Mouse (Mus musculus) heart, postnatal 0 days (tissue): ENCODE measurements at regions not wholly inside any gene's neighbourhood (a gene's known extent, or its start where the extent isn't known, plus 50 kb on each side); places are given as distances from the start of the nearest gene placed in this dataset.

ENCODE experiments used
- ATAC-seq: fragments of 200-750 bp; cut with Nextera tagmentation; 2 replicates; pipeline ENCODE4 v1.8.0; 2017; ENCODE audit warnings: low read depth, moderate number of reproducible peaks, moderate library complexity; ENCODE audit not compliant: insufficient read depth
- DNase-seq: peaks from one replicate; pipeline ENCODE4 v3.0.0-alpha.2; 2016; ENCODE audit warnings: low spot score
- H3K27ac ChIP-seq: fragments of 300-500 bp; sonication (generic); 2 replicates; pipeline ENCODE4 v1.5.1; 2014; ENCODE audit warnings: low read depth, mild to moderate bottlenecking
- H3K27me3 ChIP-seq: fragments of 300-500 bp; sonication (generic); 2 replicates; pipeline ENCODE4 v1.6.1; 2014; ENCODE audit warnings: low read length, mixed read lengths; ENCODE audit not compliant: control insufficient read depth, insufficient read depth
- H3K36me3 ChIP-seq: fragments of 300-500 bp; sonication (generic); replicated peaks from 2 replicates; pipeline ENCODE4 v1.6.1; 2014; ENCODE audit warnings: low read length, mixed read lengths; ENCODE audit not compliant: control insufficient read depth, insufficient read depth
- H3K4me1 ChIP-seq: fragments of 300-500 bp; sonication (generic); 2 replicates; pipeline ENCODE4 v1.6.1; 2014; ENCODE audit warnings: antibody characterized with exemption; ENCODE audit not compliant: control insufficient read depth, insufficient read depth
- H3K4me2 ChIP-seq: fragments of 300-500 bp; sonication (generic); 2 replicates; pipeline ENCODE4 v1.6.1; 2014; ENCODE audit warnings: low read depth, mild to moderate bottlenecking, low read length, moderate library complexity
- H3K4me3 ChIP-seq: fragments of 300-500 bp; sonication (generic); 2 replicates; pipeline ENCODE4 v1.5.1; 2014; ENCODE audit warnings: low read depth, low read length
- H3K9ac ChIP-seq: fragments of 300-500 bp; sonication (generic); replicated peaks from 2 replicates; pipeline ENCODE4 v1.6.1; 2014; ENCODE audit warnings: low read depth, low read length, mixed read lengths
- H3K9me3 ChIP-seq: fragments of 300-500 bp; sonication (generic); replicated peaks from 2 replicates; pipeline ENCODE4 v1.6.1; 2016; ENCODE audit warnings: low read length; ENCODE audit not compliant: control insufficient read depth
- CTCF ChIP-seq: IDR thresholded peaks from 2 replicates; pipeline ENCODE4 v1.5.1; 2016; ENCODE audit warnings: antibody characterized with exemption, control low read depth, low read depth
- EP300 ChIP-seq: IDR thresholded peaks from 2 replicates; pipeline ENCODE4 v1.6.1; 2016; ENCODE audit warnings: antibody characterized with exemption, low read depth
- WGBS: fragments of 180-500 bp; shearing (Covaris S2); extraction: QIAGEN DNeasy Blood & Tissue Kit; methylation state at CpG from one replicate; pipeline ENCODE4 v1.1.7; 2014; 5-methylcytosine and 5-hydroxymethylcytosine counted together

DNA sequence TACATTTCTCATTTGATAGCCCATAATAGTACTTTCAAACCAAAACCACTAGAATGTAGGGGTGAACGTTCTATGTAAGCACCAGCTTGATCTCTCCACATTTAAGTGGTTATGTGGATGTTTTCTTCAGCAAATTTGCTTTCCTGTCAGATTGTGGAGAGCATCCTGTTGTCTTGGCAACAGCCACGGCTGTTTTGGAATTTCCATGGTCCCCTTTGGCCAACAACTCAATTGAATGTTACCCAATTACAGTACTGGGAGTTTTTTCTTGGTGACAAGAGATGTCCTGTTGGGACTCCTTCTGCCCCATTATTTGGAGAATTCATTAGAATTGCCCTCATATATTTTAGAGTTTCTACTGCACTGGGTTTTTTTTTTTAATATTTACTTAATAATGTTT is 503.2 kb downstream of the Ndufa4 start:
- ATAC-seq (no peak), DNase-seq (no peak)
- 37% methylated on average over 2 of the region's 2 CpGs for WGBS
- Histone ChIP-seq H3K4me2 (no peak overlapping the region), H3K4me3 (no peak overlapping the region), H3K4me1 (no peaks in the 10 kb centered on the region), H3K27ac (no peak overlapping the region), H3K36me3 (no peaks in the 10 kb centered on the region), H3K9ac (no peak overlapping the region), H3K9me3 (no peaks in the 10 kb centered on the region), H3K27me3 (no peaks in the 10 kb centered on the region)
- no peak for TF ChIP-seq EP300
- TF ChIP-seq CTCF, result no peak

DNA sequence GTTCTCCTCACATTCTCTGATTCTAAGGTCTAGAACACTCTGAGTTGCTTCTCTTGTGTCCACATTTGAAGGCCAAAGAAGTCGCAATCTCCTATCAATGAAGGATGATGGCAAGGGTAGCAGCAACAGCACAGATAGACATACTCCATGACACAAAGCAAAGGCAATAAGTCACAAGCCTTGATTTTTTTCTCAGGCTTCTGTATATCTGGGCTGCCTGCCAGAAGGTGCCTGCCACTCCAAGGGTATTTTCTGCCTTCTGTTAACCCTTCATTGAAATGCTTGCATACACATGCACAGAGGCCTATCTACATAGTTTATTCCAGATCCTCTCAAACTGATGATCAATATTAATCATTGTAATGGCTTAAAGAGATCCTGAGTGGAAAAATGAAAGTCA is 548.2 kb downstream of the Ndufa4 start:
- no peak for ATAC-seq
- no peak overlapping the region for H3K27ac ChIP-seq
- TF ChIP-seq EP300 (no peak), CTCF (no peak)
- no peak overlapping the region for H3K4me2 ChIP-seq
- H3K27me3 ChIP-seq, result no peaks in the 10 kb centered on the region
- no peak overlapping the region for H3K9ac ChIP-seq
- no peak for DNase-seq
- no peaks in the 10 kb centered on the region for H3K4me1 ChIP-seq
- no peaks in the 10 kb centered on the region for H3K9me3 ChIP-seq
- no peaks in the 10 kb centered on the region for H3K36me3 ChIP-seq
- 30% methylated on average over 1 of the region's 1 CpGs for WGBS
- H3K4me3 ChIP-seq, result no peak overlapping the region

DNA sequence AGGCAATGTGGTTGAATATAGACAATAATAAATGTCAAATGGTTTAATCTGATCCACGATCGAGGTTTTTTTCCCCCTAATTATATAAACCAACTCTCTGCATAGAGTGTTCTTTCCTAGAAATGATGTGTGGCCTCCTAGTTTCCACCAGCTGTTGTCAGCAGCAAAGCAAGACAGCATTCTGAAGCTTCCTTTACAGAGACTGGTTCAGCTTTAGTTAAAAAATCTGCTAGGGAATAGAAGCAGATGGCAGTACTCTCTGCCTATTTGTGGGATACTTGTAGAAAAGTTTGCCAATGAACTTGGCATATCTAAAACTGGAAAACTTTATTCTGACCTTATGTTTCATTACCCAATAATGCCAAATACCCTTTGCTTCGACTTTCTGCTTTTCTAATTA is 553.7 kb downstream of the Ndufa4 start:
- DNase-seq, result no peak
- Histone ChIP-seq H3K4me2 (no peak overlapping the region), H3K27me3 (no peaks in the 10 kb centered on the region), H3K36me3 (no peaks in the 10 kb centered on the region), H3K27ac (no peak overlapping the region), H3K4me3 (no peak overlapping the region), H3K9ac (no peak overlapping the region), H3K9me3 (no peaks in the 10 kb centered on the region), H3K4me1 (no peaks in the 10 kb centered on the region)
- TF ChIP-seq EP300 (no peak), CTCF (no peak)
- WGBS, result 71% methylated on average over 3 of the region's 3 CpGs
- no peak for ATAC-seq

DNA sequence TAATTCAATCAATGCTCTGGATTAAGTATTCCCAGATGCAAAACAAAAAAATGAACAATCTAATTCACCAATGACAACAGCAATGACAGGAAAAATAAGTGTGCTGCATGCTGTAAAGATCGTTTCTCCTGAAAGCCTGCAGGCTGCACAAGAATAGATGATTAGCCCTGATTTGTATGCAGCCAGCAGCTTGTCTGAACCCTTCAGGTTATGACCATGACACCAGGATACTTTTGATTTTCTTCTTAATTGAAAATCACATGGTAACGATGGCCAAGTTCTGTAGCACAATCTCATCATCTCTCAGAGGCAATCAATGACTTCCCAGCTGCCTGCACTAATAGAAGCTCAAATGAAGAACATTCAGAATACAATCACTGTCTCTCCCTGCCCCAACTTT is 573.2 kb downstream of the Ndufa4 start:
- Histone ChIP-seq H3K9me3 (no peaks in the 10 kb centered on the region), H3K36me3 (no peaks in the 10 kb centered on the region), H3K27me3 (no peaks in the 10 kb centered on the region), H3K4me3 (no peak overlapping the region), H3K4me2 (no peak overlapping the region), H3K27ac (no peak overlapping the region), H3K4me1 (no peaks in the 10 kb centered on the region), H3K9ac (no peak overlapping the region)
- ATAC-seq (no peak), DNase-seq (no peak)
- TF ChIP-seq CTCF (no peak), EP300 (no peak)
- 72% methylated on average over 2 of the region's 2 CpGs for WGBS

DNA sequence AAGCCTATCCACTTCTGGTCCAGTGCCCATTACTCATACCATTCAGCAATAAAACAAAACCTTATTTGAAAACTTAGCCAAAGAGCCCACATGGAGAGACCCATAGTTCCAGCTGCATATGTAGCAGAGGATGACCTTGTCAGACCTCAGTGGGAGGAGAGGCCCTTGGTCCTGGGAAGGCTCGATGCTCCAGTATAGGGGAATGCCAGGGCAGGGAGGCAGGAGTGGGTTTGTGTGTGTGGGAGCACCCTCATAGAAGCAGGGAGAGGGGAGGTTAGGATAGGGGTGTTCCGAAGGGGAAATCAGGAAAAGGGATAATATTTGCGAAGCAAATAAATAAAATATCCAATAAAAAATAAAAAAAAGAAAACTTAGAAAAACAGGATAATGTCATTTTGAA is 593.6 kb downstream of the Ndufa4 start:
- H3K36me3 ChIP-seq, result no peaks in the 10 kb centered on the region
- H3K9me3 ChIP-seq, result no peaks in the 10 kb centered on the region
- H3K27ac ChIP-seq, result no peak overlapping the region
- ATAC-seq, result no peak
- no peaks in the 10 kb centered on the region for H3K27me3 ChIP-seq
- H3K4me2 ChIP-seq, result no peak overlapping the region
- H3K9ac ChIP-seq, result no peak overlapping the region
- DNase-seq, result no peak
- no peak for TF ChIP-seq EP300
- TF ChIP-seq CTCF, result no peak
- 58% methylated on average over 3 of the region's 3 CpGs for WGBS
- no peaks in the 10 kb centered on the region for H3K4me1 ChIP-seq
- no peak overlapping the region for H3K4me3 ChIP-seq

DNA sequence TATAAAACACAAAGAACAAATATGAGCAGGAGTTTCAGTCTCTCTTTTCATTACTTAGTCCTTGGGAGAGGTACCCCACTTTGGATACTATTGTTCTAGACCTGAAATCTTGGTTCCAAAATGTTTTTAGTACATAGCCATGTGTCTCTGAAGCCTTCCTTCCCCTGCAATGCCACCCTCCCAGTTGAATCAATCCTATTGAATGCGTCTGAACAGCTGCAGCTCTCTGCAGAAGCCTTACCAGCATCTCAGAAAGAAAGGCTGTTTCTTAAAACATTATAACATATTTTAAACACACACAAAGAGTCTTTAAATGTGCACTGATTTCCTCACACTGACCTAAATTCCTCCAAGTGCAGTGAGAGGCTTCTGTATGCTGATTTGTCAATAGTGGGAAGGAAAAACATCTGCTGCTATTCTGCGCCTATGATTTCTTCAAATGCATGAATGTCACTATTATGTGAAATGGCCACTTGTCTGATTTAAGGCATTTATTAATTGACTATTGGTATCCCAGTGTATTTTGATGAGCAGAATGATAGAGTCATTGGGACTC is 601.2 kb downstream of the Ndufa4 start:
- Histone ChIP-seq H3K9ac (no peak overlapping the region), H3K27ac (no peak overlapping the region), H3K36me3 (no peaks in the 10 kb centered on the region), H3K4me2 (no peak overlapping the region), H3K4me1 (no peaks in the 10 kb centered on the region), H3K4me3 (no peak overlapping the region), H3K27me3 (no peaks in the 10 kb centered on the region), H3K9me3 (no peaks in the 10 kb centered on the region)
- no peak for DNase-seq
- TF ChIP-seq CTCF (no peak), EP300 (no peak)
- ATAC-seq, result no peak
- WGBS, result 66% methylated on average over 2 of the region's 2 CpGs
